Mouse (Mus musculus) forelimb bud, embryonic 11.5 days (tissue): Measurements from ENCODE around the gene Adamts3.

Experiments
- DNase-seq: peaks from one replicate; pipeline ENCODE4 v3.0.0-alpha.2; 2012; ENCODE audit warnings: low read depth, low spot score

Adamts3 gene

DNA sequence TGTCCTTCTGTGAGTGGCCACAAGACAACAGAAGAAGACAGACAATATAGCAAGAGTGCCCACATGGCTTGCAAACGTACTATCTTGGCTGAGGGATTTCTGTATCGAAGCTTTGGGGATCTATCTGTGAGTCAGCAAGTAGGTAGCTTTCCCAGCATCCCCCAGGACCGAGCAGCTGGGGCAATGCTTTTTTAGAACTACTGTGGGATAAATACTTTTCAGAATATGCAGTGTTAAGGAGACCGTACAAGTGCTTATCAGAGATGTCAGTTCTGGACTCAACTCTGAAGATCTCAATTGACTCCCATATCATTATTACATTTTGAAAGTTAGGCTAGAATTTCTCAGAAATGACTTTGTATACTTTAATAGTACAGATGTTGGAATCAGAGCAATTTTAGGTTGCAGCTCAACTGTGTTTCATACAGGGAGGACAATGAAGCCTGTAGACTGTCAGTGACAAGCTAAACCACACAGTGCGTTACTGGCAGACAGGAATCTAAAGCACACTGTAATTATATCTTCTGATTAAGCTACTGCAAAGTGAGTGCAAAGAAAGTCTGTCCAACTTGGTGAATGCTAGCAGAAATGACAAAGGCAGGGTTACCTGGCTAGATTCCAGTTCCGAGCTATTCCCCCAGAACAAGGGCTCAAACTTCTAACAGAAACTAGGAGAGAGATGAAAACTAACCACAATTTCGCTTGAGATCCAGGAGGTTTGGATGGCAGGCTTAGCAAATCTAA, 171.8 kb downstream of the Adamts3 start:
- DNase-seq, result no peak

DNA sequence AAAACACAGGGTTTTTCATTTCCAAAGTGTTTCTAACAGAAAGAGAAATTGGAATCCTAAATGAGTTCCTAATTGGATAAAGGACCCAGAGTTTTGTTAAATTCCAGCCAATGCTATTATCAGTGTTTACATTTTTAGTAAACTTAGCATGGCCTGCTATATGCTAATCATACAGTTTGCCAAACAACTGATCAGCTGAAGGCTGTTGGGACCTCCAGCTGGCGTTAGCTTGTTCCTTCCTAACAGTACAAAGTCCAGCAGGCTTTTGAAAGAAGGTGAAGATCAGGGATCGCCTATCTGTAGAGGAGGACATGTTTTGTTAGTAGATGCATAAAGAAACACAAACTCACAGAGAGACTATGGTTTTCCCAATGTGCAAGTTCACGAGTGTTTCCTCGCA, 173.7 kb downstream of the Adamts3 start:
- no peak for DNase-seq

DNA sequence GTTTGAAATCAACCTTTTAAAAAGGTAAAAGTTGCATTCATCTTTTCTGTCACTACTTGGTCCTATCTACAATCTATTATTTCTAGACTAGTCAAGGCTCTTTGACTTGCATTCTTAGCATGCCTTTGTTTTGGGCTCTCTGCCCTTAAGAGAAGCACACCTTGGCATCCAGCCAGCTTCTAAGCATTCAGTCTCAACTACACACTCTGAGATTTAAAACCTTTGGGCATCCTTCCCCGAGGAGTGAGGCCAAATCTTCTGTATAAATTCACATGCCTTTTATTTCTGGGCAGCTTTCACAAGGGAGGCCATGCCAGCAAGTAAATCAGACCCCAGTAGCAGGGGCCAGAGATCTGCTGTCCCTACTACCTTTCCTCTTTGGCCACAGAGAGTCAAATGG, 178.9 kb downstream of the Adamts3 start:
- DNase-seq, result no peak

DNA sequence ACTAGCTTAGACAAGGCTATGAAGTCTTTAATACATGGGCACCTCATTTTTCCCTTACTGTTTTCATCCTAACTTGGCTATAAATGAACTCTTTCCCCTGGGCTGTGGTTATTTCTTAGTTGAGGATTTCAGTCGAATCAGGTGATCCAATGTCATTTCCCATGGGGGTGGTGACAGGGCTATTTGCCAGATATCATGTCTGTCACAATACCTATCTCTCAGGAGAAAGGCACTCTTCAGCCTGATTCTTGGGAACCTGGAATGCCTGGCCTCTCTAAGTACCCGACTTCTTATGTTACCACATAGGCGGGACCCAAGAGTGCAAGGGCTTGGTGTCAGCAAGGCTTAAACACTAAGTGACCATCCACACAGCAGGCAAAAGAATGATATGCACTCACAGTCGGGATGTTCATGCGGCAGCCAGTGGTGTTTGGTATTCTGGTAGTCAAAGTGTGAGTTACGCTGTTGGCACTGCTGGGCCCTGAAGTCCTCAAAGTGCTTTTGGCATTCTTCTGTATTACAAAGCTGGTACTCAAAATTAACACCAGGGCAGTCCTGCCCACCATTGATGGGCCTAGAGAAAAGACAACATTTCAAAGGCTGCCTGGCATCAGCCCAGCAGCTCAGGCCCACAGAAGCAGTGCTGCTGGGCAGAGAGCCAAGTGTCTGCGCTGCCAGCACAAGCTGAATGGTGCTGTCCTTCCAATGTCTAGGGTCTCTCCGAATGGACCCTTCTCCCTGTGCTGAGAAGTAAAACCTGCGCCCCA, 181.7 kb downstream of the Adamts3 start:
- DNase-seq, result no peak

DNA sequence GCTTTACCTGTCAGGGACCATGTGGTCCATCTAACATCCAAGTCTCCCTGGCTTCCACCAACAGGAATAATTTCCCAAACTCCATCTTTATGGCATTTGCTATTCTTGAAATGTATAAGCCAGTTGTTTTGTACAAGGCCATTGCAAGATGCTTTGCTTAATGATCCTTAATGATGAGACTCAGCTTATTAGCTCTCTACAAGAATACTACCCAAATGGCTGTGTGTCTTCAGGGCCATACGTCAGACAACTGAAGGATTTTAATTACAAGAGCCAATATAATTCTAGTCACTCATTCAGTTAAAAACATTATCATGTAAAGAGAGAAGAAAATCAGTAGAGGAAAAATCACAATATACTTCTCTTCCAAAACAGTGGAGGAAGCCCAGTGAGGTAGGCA, 195.3 kb downstream of the Adamts3 start:
- DNase-seq, result no peak

DNA sequence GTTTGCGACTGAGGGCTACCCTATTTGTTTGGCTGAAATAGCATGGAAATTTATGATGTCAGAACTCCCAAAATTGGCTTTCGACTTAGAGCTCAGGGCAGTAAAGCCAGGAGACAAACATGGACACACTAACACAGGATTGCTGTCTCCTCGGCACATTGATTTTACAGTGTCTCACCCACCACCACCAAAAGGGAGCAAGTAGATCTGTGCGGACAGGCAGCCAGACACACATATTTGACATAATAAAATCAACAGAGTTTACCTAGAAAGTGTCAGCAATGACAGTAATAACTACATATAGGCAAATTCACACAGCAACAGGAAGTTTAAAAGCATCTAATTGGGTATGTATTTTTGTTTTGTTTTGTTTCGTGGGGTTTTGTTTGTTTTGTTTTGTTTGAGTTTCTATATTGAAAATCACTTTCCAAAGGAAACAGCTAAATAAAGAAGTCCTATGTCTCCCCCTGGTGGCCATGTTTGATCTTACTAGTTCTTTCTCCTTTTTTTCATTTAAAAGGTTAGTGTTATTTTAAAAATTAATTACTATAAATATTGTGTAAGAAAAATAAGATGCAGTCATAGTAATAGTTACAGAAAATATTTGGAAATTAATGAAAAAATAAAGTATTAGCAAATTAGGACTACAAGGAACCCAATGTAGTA, 203.1 kb downstream of the Adamts3 start:
- peak; percentile 66 for DNase-seq

DNA sequence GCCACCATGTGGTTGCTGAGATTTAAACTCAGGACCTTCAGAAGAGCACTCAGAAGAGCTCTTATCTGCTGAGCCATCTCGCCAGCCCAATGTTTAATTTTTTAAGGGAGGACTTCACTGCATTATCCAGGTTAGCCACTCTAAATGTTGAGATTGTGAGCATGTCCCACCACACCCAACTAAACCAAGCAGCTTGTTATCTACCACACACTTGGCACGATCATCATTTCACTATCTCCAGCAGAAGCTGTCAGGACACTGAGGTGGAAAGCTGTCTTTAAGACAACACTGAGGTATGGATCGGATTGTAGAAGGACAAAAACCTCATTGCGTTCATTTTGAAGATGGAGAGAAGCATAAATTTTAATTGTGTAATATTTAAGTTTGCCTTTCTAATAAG, 205.0 kb downstream of the Adamts3 start:
- DNase-seq, result no peak

DNA sequence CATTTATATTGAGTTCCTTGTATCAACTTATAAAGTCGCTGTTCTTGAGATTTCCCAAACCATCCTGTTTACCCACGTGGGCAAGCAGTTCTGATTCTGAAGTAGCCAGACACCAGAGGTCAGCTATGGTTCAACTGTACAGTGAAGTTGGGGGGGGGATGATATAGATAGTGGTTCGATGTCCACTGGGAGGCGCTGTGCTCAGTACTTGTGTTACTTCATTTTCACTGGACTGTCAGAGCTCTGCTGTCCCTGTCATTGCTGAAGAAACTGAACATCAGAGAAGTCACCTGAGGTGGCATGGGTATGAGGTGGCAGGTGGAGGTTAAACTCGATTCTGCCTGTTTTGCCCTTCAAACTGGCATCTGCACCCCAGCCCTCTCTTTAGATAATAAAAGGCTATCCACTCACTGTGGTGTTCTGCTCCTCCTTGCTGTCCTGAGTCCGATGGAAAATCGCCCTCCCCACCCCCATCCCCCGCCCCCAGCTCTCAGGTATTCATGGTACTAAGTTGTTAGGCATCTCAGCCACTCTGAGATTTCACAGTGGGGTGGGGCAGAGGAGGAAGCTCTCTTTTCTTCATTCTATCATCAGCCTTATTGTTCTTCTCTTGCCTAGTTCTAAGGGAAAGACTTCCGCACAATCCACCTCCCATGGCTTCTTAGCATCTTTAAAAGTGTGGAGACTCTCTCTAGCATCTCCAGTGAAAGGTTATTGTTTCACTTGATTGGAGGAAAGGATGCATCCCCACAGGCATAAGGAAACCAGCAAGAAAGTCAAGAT, 208.9 kb downstream of the Adamts3 start:
- DNase-seq, result no peak

DNA sequence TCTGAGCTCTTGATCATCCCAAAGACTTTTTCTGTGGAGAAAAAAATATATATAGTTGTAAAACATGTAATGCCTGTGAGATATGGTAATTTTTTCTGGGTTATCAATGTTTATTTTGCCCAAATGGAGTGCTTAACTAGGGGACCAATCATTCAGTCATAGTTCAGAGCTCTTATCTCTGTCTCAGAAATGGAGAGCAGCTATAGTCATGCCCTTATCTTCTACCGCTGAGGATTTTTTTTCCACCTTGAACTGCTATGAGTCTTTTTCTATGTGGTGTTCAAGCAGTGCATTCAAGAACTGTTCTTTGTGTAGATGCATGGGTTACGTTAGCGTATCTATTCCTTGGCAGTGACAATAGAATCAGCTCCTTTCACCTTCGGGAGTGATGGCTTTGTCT, 210.2 kb downstream of the Adamts3 start:
- no peak for DNase-seq

DNA sequence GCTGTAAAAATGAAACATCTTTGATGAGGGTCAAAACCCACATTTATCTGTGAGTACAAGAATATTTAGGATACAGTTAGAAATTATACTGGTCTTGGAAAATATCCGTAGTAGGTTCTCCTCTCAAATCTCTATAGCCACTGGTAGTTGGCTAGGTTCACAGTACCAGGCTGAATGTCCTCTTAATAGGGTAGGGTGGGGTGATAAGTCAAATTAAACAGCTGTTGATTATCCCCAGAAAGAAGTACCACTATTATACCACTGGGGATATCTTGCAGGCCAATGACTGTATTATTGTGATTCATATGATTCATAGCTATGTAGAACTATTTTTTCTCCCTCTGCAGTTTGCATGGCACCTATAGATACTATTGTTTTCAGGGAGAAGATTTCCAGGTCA, 228.8 kb downstream of the Adamts3 start:
- DNase-seq, result no peak

DNA sequence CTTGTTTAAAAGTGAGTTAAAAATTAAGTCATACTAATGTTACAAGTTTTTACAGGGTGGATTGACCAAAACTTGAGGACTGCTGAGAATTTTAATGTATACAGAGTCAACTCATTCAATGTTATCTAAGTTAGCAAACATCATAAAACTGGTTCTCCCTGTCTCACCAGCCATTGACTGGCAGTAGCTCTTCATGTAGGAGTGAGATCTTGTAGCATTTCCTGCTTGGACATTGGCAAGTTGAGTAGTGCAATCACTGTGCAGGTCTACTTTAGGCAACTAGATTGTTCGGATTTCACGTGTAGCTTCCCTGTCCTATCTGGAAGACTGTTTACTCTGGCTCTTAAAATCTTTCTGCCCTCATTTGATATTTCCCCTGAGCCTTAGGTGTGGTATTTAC, 229.3 kb downstream of the Adamts3 start:
- no peak for DNase-seq

DNA sequence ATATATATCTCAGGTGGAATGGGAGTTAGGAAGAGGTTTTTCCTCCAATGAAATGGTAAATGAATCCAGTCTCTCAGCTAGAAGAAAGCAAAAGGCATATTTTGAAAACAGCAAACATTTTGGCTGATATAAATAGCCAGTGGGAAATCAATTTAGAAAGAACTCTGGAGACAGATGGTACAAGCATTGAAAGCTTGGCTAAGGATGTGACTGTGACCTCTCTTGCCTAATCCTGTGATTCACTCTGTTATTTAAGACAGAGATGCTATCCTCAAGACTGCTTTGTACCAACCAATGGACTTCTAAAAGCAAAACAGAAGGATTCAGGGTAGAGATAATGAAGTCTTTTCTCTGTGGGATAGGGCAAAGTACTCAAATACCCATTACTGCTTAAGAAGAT, 236.2 kb downstream of the Adamts3 start:
- no peak for DNase-seq

DNA sequence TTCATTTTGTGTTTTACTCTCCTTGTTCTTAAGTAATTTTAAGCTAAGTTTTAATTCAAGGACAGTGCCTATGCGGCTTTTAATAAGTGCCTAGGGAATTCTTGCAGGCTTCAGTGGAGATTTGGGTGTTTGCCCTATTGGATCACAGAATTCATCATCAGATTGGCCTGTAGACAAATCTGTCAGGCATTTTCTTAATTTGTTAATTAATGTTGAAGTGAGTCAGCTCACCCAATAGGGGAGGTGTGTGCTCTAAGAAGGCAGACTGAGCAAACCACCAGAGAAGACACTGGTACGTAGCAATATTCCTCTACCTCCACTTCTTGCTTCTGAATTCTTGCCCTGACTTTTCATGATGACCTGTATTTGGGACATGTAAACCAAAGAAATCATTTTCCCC, 247.7 kb downstream of the Adamts3 start:
- no peak for DNase-seq

DNA sequence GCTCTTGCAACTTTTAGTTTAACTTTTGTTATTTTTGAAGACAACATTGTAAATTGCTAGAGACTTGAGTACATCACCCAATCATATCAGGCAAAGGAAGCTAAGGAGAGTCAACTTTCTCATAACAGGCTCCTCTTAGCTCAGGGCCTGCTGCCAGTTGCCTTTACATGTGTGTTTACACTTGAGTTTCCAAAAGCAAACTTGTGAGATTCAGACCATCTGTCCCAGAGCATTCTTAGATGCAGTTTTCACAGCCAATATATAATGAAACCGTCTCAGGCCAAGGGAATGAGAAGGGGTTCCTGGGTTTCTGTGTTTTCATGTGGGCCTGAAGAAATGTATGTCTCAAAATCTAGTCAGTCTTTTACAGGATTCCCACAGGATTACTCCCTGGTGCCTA, 251.5 kb downstream of the Adamts3 start:
- no peak for DNase-seq
